Mouse (Mus musculus) small intestine, adult 2 months (tissue): ENCODE measurements around the gene Ctnnd2.

Experiments used
- CTCF ChIP-seq: fragments of 200-500 bp; IDR thresholded peaks from 2 replicates; pipeline ENCODE4 v1.5.1; 2012; ENCODE audit warnings: low read depth, mild to moderate bottlenecking, control low read depth, inconsistent platforms, low read length, moderate library complexity, mixed read lengths; ENCODE audit not compliant: insufficient replicate concordance, insufficient read length; ENCODE audit errors: extremely low read depth
- POLR2A ChIP-seq: fragments of 200-500 bp; IDR thresholded peaks from 2 replicates; pipeline ENCODE4 v1.6.1; 2012; ENCODE audit warnings: low read depth, mild to moderate bottlenecking, control low read depth, inconsistent platforms, low read length, moderate library complexity

DNA sequence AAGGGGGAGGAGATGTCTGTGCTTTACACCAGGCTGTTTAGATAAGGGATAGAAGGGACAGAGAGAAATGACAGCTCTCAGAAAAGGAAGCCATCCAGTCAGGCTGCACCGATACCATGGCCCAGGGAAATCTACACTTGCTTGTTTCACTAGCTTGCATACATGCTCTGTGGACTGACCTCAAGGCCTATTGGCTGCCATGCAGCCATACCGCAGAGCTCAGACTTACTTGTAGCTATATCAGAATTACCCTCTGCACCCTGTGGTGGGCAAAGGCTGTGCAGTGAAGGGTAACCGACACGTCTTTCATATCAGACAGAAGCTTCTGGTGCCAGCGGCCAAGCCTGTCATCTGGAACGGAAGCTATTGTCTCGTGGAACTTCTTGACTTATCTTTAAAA is 604.5 kb downstream of the Ctnnd2 start:
- TF ChIP-seq CTCF: no peak
- TF ChIP-seq POLR2A: no peak
